9 mouse cellular contexts compared by ENCODE assay signal in the genomic region with DNA sequence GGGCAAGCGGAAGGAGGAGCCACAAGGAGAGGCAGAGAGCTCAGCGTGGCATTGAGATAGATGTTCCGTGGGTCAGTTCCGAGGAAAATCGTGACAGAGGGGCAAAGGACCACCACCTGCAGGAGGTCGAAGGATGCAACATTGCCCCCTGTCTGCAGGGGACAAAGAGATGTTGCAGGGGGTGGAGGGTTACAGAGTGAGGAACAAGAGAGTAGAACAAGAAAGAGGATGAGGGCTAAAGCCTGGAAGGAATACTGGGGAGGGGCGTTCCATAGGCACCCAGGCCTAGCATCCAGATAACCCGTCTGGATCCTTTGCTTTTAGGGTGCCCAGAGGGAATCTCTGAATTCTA. TPM values are rescaled to one million over a fixed set of nuclear protein-coding genes. Genes with fewer than 3 reads are reported as not detected.
DNase-seq lines count a peak whose midpoint lies in the region; ATAC-seq and TF ChIP-seq lines count a peak whose summit lies in the region.
"Had no signal": no experiment of that assay in that cellular context is flagged by ENCODE, and none has a peak within 500 bp of the region (broad histone marks: within the 10 kb centered on the region; RNA-seq: fewer than 3 reads in every experiment).

No protein-coding gene starts in this region.

- H3K9ac ChIP-seq in heart, embryonic 14.5 days (ENCODE audit: low read length): no peak overlapping the region
- no peak overlapping the region for H3K9ac ChIP-seq in hindbrain, embryonic 11.5 days (ENCODE audit: low read depth, low read length)
- no peak overlapping the region for H3K9ac ChIP-seq in midbrain, embryonic 11.5 days (ENCODE audit: low read length)

- ATAC-seq in heart, embryonic 14.5 days (ENCODE audit: insufficient number of reproducible peaks, insufficient read depth, low FRiP score, low read depth): no peak
- ATAC-seq in hindbrain, embryonic 11.5 days (ENCODE audit: low FRiP score): peak; percentile 38; the same call in 1 of the 2 replicates
- peak; percentile 45; the same call in 1 of the 2 replicates for ATAC-seq in midbrain, embryonic 11.5 days (ENCODE audit: low FRiP score)

- no peaks in the 10 kb centered on the region for H3K9me3 ChIP-seq in heart, embryonic 14.5 days (ENCODE audit: control insufficient read depth, low read length)
- H3K9me3 ChIP-seq in hindbrain, embryonic 11.5 days (ENCODE audit: control insufficient read depth, low read length): no peaks in the 10 kb centered on the region
- no peaks in the 10 kb centered on the region for H3K9me3 ChIP-seq in midbrain, embryonic 11.5 days (ENCODE audit: control insufficient read depth, low read length)

- H3K4me2 ChIP-seq in heart, embryonic 14.5 days (ENCODE audit: low read length): peak overlapping the region; percentile 69
- peak overlapping the region; percentile 61 for H3K4me2 ChIP-seq in hindbrain, embryonic 11.5 days (replicated peaks; ENCODE audit: low read depth, low read length)
- peak overlapping the region; percentile 52 for H3K4me2 ChIP-seq in midbrain, embryonic 11.5 days

- WGBS in heart, embryonic 14.5 days: 6% methylated on average over 8 of the region's 8 CpGs
- WGBS in hindbrain, embryonic 11.5 days: 5% methylated on average over 8 of the region's 8 CpGs
- 3% methylated on average over 8 of the region's 8 CpGs for WGBS in midbrain, embryonic 11.5 days
- 5% methylated on average over 8 of the region's 8 CpGs for WGBS in lung, adult 2 months

- peaks cover 92% of the 10 kb centered on the region for H3K27me3 ChIP-seq in heart, embryonic 14.5 days (ENCODE audit: control insufficient read depth, insufficient read depth, low read length)
- peaks cover 61% of the 10 kb centered on the region for H3K27me3 ChIP-seq in hindbrain, embryonic 11.5 days (ENCODE audit: control insufficient read depth, insufficient read depth, low read length)
- H3K27me3 ChIP-seq in midbrain, embryonic 11.5 days (ENCODE audit: control insufficient read depth, insufficient read depth, low read length): peaks cover 61% of the 10 kb centered on the region

- no peak for TF ChIP-seq CTCF in bone marrow macrophage, adult 2 months (IDR thresholded peaks at IDR 0.05; ENCODE audit: low read depth, low read length)
- TF ChIP-seq CTCF in lung, adult 2 months (IDR thresholded peaks at IDR 0.05; ENCODE audit: insufficient read depth, low read length): no peak

- H3K4me3 ChIP-seq in heart, embryonic 14.5 days (ENCODE audit: control insufficient read depth in 1 of 2, insufficient read depth in 1 of 2, low read depth in 1 of 2, low read length in 2 of 2): peak overlapping the region; percentile 10 to 41
- H3K4me3 ChIP-seq in bone marrow macrophage, adult 2 months (ENCODE audit: insufficient read depth, low read length): peak overlapping the region; percentile 45
- H3K4me3 ChIP-seq in hindbrain, embryonic 11.5 days (ENCODE audit: low read depth, low read length): 0 out of 2 replicates have a peak overlapping the region, but pooled peaks have one; percentile 39
- H3K4me3 ChIP-seq in midbrain, embryonic 11.5 days (ENCODE audit: low read depth, low read length): peak overlapping the region; percentile 37; the same call in 1 of the 2 replicates
- no peak overlapping the region for H3K4me3 ChIP-seq in lung, adult 2 months (replicated peaks; ENCODE audit: extremely low read depth, low read depth, low read length)

- TF ChIP-seq POLR2A in bone marrow macrophage, adult 2 months (IDR thresholded peaks at IDR 0.05; ENCODE audit: borderline replicate concordance, low read depth, low read length): no peak
- TF ChIP-seq POLR2A in lung, adult 2 months (IDR thresholded peaks at IDR 0.05; ENCODE audit: borderline replicate concordance, extremely low read depth, low read depth, low read length): no peak

- no peak overlapping the region for H3K27ac ChIP-seq in heart, embryonic 14.5 days (replicated peaks in 1 of 2; ENCODE audit: control insufficient read depth in 1 of 2, insufficient read depth in 1 of 2, low read depth in 2 of 2, low read length in 2 of 2)
- no peak overlapping the region for H3K27ac ChIP-seq in bone marrow macrophage, adult 2 months (ENCODE audit: insufficient read depth, low read depth, low read length)
- H3K27ac ChIP-seq in hindbrain, embryonic 11.5 days (ENCODE audit: low read depth, low read length): peak overlapping the region; percentile 39; the same call in 1 of the 2 replicates
- H3K27ac ChIP-seq in midbrain, embryonic 11.5 days (ENCODE audit: low read depth, low read length): no peak overlapping the region

- H3K36me3 ChIP-seq in heart, embryonic 14.5 days (ENCODE audit: control insufficient read depth, insufficient read depth, low read length): no peaks in the 10 kb centered on the region
- H3K36me3 ChIP-seq in hindbrain, embryonic 11.5 days (ENCODE audit: control insufficient read depth, insufficient read depth, low read length): no peaks in the 10 kb centered on the region
- H3K36me3 ChIP-seq in midbrain, embryonic 11.5 days (ENCODE audit: control insufficient read depth, insufficient read depth, low read length): no peaks in the 10 kb centered on the region

- DNase-seq in heart, adult 9 months (ENCODE audit: low spot score in 2 of 2): no peak
- DNase-seq in hindbrain, embryonic 11.5 days (ENCODE audit: low spot score): no peak
- no peak for DNase-seq in midbrain, embryonic 11.5 days (ENCODE audit: low spot score, missing footprints)
- no peak for DNase-seq in cerebellum, postnatal 25 days
- no peak for DNase-seq in yolk sac, embryonic 10.5 days (ENCODE audit: low spot score)
- no peak for DNase-seq in lung, adult 2 months

- peaks cover 2 to 24% of the 10 kb centered on the region in 2 experiments for H3K4me1 ChIP-seq in heart, embryonic 14.5 days (ENCODE audit: control insufficient read depth in 2 of 2, insufficient read depth in 2 of 2, low read length in 2 of 2)
- no peaks in the 10 kb centered on the region for H3K4me1 ChIP-seq in bone marrow macrophage, adult 2 months (ENCODE audit: control insufficient read depth, insufficient read depth, low read length)
- H3K4me1 ChIP-seq in hindbrain, embryonic 11.5 days (replicated peaks; ENCODE audit: control insufficient read depth, insufficient read depth, low read length): peaks cover 19% of the 10 kb centered on the region
- H3K4me1 ChIP-seq in midbrain, embryonic 11.5 days (ENCODE audit: control insufficient read depth, insufficient read depth, low read length): peaks cover 22% of the 10 kb centered on the region
- H3K4me1 ChIP-seq in lung, adult 2 months (ENCODE audit: control insufficient read depth, insufficient read depth, low read length): peaks cover 5% of the 10 kb centered on the region

RNA-seq across cellular contexts. Expression of gene C1ql1, which starts 0.5 kb away (rescaled TPM):
- polyA plus RNA-seq in heart, embryonic 14.5 days (2014; fragmentation: Nextera tagmentation; extraction: Ambion mirVana): 0.71 and 1.5 TPM in 2 replicates
- not detected in 2 replicates for polyA plus RNA-seq in bone marrow macrophage, adult 2 months (2012; ENCODE audit: insufficient read depth, insufficient read length, missing spikeins)
- polyA plus RNA-seq in hindbrain, embryonic 11.5 days (2014; fragmentation: Nextera tagmentation; extraction: Ambion mirVana): 10.5 and 11.0 TPM in 2 replicates
- polyA plus RNA-seq in midbrain, embryonic 11.5 days (2014; fragmentation: Nextera tagmentation; extraction: Ambion mirVana): 15.1 and 17.4 TPM in 2 replicates
- 0.22 TPM in 2 replicates for polyA plus RNA-seq in lung, adult 2 months (2012; rRNA removed)
- polyA plus RNA-seq: CD4-positive, CD25-positive, alpha-beta regulatory T cell, adult 4 months had no signal

RNA-seq across cellular contexts. Expression of gene Kif18b, which starts 22.0 kb away (rescaled TPM):
- 4.2 and 4.7 TPM in 2 replicates for polyA plus RNA-seq in heart, embryonic 14.5 days (2014; fragmentation: Nextera tagmentation; extraction: Ambion mirVana)
- polyA plus RNA-seq in bone marrow macrophage, adult 2 months (2012; ENCODE audit: insufficient read depth, insufficient read length, missing spikeins): 10.9 and 11.9 TPM in 2 replicates
- polyA plus RNA-seq in hindbrain, embryonic 11.5 days (2014; fragmentation: Nextera tagmentation; extraction: Ambion mirVana): 7.3 and 8.5 TPM in 2 replicates
- 6.3 and 6.9 TPM in 2 replicates for polyA plus RNA-seq in midbrain, embryonic 11.5 days (2014; fragmentation: Nextera tagmentation; extraction: Ambion mirVana)
- polyA plus RNA-seq in lung, adult 2 months (2012; rRNA removed): 0.61 and 0.99 TPM in 2 replicates

RNA-seq across cellular contexts. Expression of gene Gfap, which starts 46.3 kb away (rescaled TPM):
- 0.15 TPM in 1 of 2 replicates, not detected in the other for polyA plus RNA-seq in heart, embryonic 14.5 days (2014; fragmentation: Nextera tagmentation; extraction: Ambion mirVana)
- polyA plus RNA-seq in bone marrow macrophage, adult 2 months (2012; ENCODE audit: insufficient read depth, insufficient read length, missing spikeins): not detected in 2 replicates
- polyA plus RNA-seq in hindbrain, embryonic 11.5 days (2014; fragmentation: Nextera tagmentation; extraction: Ambion mirVana): 0.12 and 0.20 TPM in 2 replicates
- 0.11 TPM in 1 of 2 replicates, not detected in the other for polyA plus RNA-seq in midbrain, embryonic 11.5 days (2014; fragmentation: Nextera tagmentation; extraction: Ambion mirVana)
- 0.15 and 0.24 TPM in 2 replicates for polyA plus RNA-seq in lung, adult 2 months (2012; rRNA removed)
- polyA plus RNA-seq: CD4-positive, CD25-positive, alpha-beta regulatory T cell, adult 4 months had no signal
